Mouse (Mus musculus): Measurements from ENCODE around the gene Ccdc88a.

The Ccdc88a gene

DNA sequence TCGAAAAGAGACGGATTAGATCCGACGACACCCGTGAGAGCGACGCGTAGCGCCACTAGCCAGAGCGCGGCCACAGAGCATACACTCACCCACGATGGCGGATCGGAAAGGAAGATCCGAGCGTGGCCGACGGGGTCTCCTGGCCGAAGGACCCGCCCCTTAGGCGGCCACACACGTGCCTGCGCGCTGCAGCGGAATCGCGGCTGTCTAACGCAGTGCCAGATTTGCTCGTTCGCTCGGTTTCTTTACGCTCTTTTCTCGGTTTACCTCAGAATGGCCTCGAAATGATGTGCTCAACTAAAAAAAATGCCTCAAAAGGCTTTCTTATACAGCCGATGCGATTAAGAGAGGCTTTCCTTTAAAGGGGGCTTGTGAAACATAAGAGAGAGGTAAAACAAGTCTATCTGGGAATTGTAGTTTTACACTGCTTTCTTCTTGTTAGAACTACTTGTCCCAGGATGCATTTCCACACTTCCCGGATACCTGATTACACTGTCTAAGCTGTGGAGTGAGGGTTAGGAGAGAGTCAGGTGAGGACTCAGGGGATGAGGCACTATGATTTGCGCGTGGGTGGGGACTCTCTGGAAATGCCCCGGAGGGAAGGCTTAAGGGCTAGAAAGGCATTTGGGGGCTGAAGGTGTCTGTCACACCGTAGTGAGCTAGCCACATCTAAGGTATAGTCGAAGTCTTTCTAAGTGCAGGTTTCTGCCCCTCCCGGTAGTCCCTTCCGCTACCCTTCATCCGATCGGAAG, 174.5 kb downstream of the Ccdc88a start, which contains the start of the genes Clhc1 and Rps27a:
Gene Clhc1 (plus strand): TSS at position 199 of the 752 bp plus-strand sequence.
Gene Rps27a (minus strand): TSS at position 358 of the 752 bp plus-strand sequence.
- in situ Hi-C loops (cut with MboI, MseI) = loop anchor here (25.0 kb wide), 1 partner anchor 411 kb away; the partner anchor contains the start of gene Pnpt1

- in situ Hi-C loops (cut with MboI, MseI) = loop anchor here (25.0 kb wide), 1 partner anchor 411 kb away; the partner anchor contains the start of gene Pnpt1
Observed at GRCm38 (mm10) chr11:29548504-29549424, 175.3 kb downstream of the Ccdc88a start.

GRCm38 (mm10) chr11:29549425-29549778, 175.9 kb downstream of the Ccdc88a start:
- in situ Hi-C loops (cut with MboI, MseI) = loop anchor here (25.0 kb wide), 1 partner anchor 412 kb away; the partner anchor contains the start of gene Pnpt1

All from T-helper 2 cell (primary cell).